Mouse (Mus musculus): ENCODE data around the gene Dnase2a. TPM values are rescaled to one million over a fixed set of nuclear protein-coding genes. Genes with fewer than 3 reads are reported as not detected.
A peak's percentile ranks its signal among the peaks of the same experiment; 100 is the strongest.

Dnase2a gene
- 15.4 and 16.0 TPM in 2 replicates for polyA plus RNA-seq (2015; fragmentation: Nextera tagmentation; extraction: Ambion mirVana)

DNA sequence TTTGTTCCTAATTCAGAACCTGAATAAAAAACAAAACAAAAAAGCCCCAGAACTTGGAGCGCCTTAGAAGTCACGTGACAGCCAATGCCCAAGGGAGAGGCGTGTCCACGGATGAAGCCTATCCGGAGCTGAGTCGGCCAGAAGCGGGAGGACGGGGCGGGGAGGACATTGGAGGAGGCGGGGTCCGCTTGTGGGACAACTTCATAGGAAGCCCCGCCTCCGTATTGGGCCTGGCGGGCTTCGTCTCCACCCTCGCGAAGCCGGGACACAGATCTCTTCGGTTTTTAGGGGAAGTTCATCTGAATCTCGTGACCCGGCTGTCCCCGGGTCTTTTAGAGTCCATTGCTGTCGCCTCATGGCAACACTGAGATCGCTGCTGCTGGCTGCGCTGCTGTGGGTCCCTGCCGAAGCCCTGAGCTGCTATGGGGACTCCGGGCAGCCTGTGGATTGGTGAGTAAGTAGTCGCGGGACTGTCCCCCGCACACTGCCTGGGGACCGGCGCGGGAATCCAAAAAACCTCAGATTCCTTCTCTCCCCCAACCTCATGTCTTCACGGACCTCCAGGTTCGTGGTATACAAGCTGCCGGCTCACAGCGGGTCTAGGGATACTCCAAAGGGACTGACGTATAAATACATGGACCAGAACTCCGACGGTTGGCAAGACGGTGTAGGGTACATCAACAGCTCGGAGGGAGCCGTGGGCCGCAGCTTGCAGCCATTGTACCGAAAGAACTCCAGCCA lies at the start of gene Dnase2a:
Gene Dnase2a (plus strand): TSS at position 140 of the 741 bp plus-strand sequence.
- peak; percentile 97 for DNase-seq
- Histone ChIP-seq H3K27ac (ENCODE audit: low read depth) (peak within 1 kb of the TSS; percentile 84), H3K9me3 (ENCODE audit: low read length) (no peaks in the 10 kb centered on the region), H3K4me1 (ENCODE audit: insufficient read depth) (peaks cover 31% of the 10 kb centered on the region), H3K9ac (replicated peaks) (peak within 1 kb of the TSS; percentile 85), H3K4me3 (ENCODE audit: low read depth, low read length) (peak within 1 kb of the TSS; percentile 65), H3K36me3 (replicated peaks; ENCODE audit: insufficient read depth, low read length) (peaks cover 22% of the 10 kb centered on the region), H3K27me3 (ENCODE audit: insufficient read depth, low read length) (peaks cover 16% of the 10 kb centered on the region), H3K4me2 (ENCODE audit: low read depth, low read length) (peak within 1 kb of the TSS; percentile 95)
- TF ChIP-seq EP300 (IDR thresholded peaks at IDR 0.05; ENCODE audit: low read depth) = 0 out of 2 replicates have a peak, but pooled peaks have one; percentile 27
- no peak for TF ChIP-seq CTCF (IDR thresholded peaks at IDR 0.05; ENCODE audit: low read depth)
- peak; percentile 93 for ATAC-seq
- 1% methylated on average over 45 of the region's 45 CpGs for WGBS (ENCODE audit: insufficient replicate concordance)

DNA sequence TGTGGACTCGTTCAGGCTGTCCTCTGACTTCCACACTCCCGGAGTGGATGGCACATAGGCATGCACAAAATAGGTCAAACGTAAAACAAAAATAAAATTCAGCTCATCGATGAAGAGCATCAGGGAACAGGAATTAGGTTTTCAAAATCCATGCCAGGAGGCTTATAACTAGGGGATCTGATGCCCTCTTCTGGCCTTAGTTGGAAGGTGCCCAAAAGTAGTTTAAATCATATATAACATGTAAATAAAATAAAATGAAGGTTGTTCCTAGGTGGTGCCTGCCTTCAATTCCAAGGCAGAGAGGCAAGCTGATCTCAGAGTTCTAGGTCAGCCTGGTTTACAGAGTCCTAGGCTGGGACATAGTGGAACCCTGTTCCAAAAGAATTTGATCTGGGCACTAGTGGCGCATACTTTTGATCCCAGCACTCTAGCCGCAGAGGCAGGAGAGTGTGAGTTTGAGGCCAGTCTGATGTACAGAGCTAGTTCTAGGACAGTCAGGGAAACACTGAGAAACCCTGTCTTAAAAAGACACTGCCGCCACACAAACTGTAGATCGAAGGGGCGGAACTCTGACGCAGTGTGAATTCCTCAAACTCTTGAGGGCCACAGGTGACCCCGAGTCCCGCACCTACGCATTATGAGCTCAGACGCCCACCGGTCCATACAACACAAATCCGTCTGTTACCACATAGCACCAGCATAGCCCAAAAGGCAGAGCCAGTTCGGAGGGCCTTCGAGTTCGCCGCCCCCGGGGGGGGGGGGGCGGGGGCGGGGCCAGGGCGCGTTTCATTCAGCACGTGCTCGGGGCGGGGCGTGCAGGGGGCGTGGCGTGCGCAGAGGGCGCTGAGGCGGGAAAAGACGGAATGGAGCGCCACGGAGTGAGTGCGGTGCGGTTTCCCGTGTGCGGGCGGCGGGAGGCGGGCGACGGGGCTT lies 36.7 kb upstream of the Dnase2a start, which contains the start of gene Syce2:
Gene Syce2 (plus strand): TSS at position 736 of the 933 bp plus-strand sequence.
- Histone ChIP-seq H3K9ac (replicated peaks) (peak within 1 kb of the TSS; percentile 62), H3K4me1 (ENCODE audit: insufficient read depth) (peaks cover 27% of the 10 kb centered on the region), H3K9me3 (ENCODE audit: low read length) (no peaks in the 10 kb centered on the region), H3K4me3 (ENCODE audit: low read depth, low read length) (peak within 1 kb of the TSS; percentile 52), H3K4me2 (ENCODE audit: low read depth, low read length) (peak within 1 kb of the TSS; percentile 99), H3K27me3 (ENCODE audit: insufficient read depth, low read length) (no peaks in the 10 kb centered on the region), H3K27ac (ENCODE audit: low read depth) (peak within 1 kb of the TSS; percentile 73), H3K36me3 (replicated peaks; ENCODE audit: insufficient read depth, low read length) (peaks cover 28% of the 10 kb centered on the region)
- peak; percentile 93 for DNase-seq
- peak; percentile 75 for TF ChIP-seq CTCF (IDR thresholded peaks at IDR 0.05; ENCODE audit: low read depth)
- 0 out of 2 replicates have a peak, but pooled peaks have one; percentile 23 for TF ChIP-seq EP300 (IDR thresholded peaks at IDR 0.05; ENCODE audit: low read depth)
- 8% methylated on average over 40 of the region's 46 CpGs for WGBS (ENCODE audit: insufficient replicate concordance)
- peak; percentile 84 for ATAC-seq

DNA sequence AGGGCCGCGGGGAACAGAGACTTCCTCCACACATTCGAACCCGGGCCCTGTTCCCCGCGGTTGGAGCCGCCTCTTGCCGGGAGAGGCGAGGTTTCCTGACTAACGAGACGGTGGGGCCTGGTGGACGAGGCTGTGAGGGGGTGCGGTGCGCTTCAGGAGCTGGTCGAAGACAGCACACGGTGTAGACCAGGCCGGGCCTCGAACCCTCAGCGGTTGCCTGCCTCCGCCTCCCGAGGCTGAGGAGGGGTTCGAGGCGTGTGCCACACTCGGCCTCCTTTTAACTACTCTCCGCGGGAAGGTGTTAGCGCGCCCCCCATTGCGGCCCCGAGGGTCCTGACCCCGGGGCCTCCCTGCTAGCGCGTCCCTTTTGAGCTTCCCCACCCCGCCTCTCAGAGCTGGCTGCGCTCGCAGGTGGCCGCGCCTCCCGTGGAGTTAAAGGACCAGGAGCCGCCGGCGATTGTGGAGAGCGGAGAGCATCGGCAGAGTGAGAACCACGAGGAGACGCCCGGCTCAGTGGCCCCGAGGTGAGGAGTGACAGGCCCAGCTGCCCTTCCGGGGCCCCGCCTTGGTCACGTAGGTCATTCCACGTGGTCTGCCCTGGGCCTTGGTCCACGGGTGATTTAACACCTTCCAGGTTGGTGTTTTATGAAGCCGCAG lies 35.9 kb upstream of the Dnase2a start:
- Histone ChIP-seq H3K9me3 (ENCODE audit: low read length) (no peaks in the 10 kb centered on the region), H3K9ac (replicated peaks) (peak overlapping the region; percentile 62), H3K4me3 (ENCODE audit: low read depth, low read length) (peak overlapping the region; percentile 52), H3K4me2 (ENCODE audit: low read depth, low read length) (peak overlapping the region; percentile 99), H3K4me1 (ENCODE audit: insufficient read depth) (peaks cover 27% of the 10 kb centered on the region), H3K27me3 (ENCODE audit: insufficient read depth, low read length) (no peaks in the 10 kb centered on the region), H3K27ac (ENCODE audit: low read depth) (peak overlapping the region; percentile 73), H3K36me3 (replicated peaks; ENCODE audit: insufficient read depth, low read length) (peaks cover 20% of the 10 kb centered on the region)
- WGBS (ENCODE audit: insufficient replicate concordance) = 3% methylated on average over 50 of the region's 54 CpGs
- TF ChIP-seq CTCF (IDR thresholded peaks at IDR 0.05; ENCODE audit: low read depth) (no peak), EP300 (IDR thresholded peaks at IDR 0.05; ENCODE audit: low read depth) (no peak)
- ATAC-seq (peak; percentile 63), DNase-seq (peak; percentile 68)

DNA sequence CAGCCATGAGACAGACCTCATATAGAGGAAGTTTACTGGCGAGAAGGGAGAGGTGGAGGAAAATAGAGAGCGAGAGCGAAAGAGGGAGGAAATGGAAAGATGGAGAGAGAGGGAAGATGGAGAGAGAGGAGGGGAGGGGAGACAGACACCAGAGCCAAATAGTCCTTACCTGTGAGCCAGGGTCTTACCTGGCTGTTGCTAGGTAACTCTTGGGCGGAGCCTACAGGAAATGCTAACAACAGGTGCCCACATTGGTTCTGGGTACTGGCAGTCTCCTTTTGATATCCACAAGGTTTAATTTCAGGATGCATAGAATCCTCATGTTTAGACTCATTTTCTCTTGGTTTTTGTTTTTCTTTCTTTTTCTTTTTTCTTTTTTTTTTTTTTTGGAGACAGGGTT lies 35.3 kb upstream of the Dnase2a start:
- DNase-seq = no peak
- no peak for ATAC-seq
- H3K27ac ChIP-seq (ENCODE audit: low read depth) = no peak overlapping the region

DNA sequence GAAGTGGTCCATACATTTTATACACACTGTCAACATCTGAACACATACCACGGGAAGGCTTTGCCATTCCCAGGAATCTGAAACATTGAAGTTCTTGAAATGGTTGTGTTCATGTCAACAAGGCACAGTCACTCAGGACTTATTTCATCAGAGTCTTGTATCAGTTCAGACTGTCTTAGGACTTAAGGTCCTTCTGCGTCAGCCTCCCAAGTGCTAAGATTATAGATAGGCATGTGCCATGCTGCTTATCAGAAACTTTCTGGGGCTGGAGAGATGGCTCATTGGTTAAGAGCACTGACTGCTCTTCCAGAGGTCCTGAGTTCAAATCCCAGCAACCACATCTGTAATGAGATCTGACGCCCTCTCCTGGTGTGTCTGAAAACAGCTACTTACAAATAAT lies 34.0 kb upstream of the Dnase2a start:
- 61% methylated on average over 3 of the region's 3 CpGs for WGBS (ENCODE audit: insufficient replicate concordance)
- no peak overlapping the region for H3K4me2 ChIP-seq (ENCODE audit: low read depth, low read length)
- no peak for ATAC-seq

More for the DNA sequence above, 35.3 kb upstream of the Dnase2a start:
- WGBS (ENCODE audit: insufficient replicate concordance) = 75% methylated on average over 4 of the region's 4 CpGs
- Histone ChIP-seq H3K27me3 (ENCODE audit: insufficient read depth, low read length) (no peaks in the 10 kb centered on the region), H3K36me3 (replicated peaks; ENCODE audit: insufficient read depth, low read length) (peaks cover 14% of the 10 kb centered on the region), H3K9me3 (ENCODE audit: low read length) (no peaks in the 10 kb centered on the region), H3K4me1 (ENCODE audit: insufficient read depth) (peaks cover 27% of the 10 kb centered on the region), H3K4me2 (ENCODE audit: low read depth, low read length) (peak overlapping the region; percentile 99), H3K9ac (replicated peaks) (0 out of 2 replicates have a peak overlapping the region, but pooled peaks have one; percentile 62), H3K4me3 (ENCODE audit: low read depth, low read length) (peak overlapping the region; percentile 52)
- TF ChIP-seq EP300 (IDR thresholded peaks at IDR 0.05; ENCODE audit: low read depth) (no peak), CTCF (IDR thresholded peaks at IDR 0.05; ENCODE audit: low read depth) (no peak)

More for the DNA sequence above, 34.0 kb upstream of the Dnase2a start:
- no peak overlapping the region for H3K4me3 ChIP-seq (ENCODE audit: low read depth, low read length)
- peaks cover 2% of the 10 kb centered on the region; the same call in 1 of the 2 replicates for H3K36me3 ChIP-seq (replicated peaks; ENCODE audit: insufficient read depth, low read length)
- H3K27ac ChIP-seq (ENCODE audit: low read depth) = no peak overlapping the region; the same call in 1 of the 2 replicates
- no peak overlapping the region for H3K9ac ChIP-seq (replicated peaks)
- no peaks in the 10 kb centered on the region for H3K27me3 ChIP-seq (ENCODE audit: insufficient read depth, low read length)
- peaks cover 27% of the 10 kb centered on the region for H3K4me1 ChIP-seq (ENCODE audit: insufficient read depth)
- no peak for TF ChIP-seq EP300 (IDR thresholded peaks at IDR 0.05; ENCODE audit: low read depth)
- 0 out of 2 replicates have a peak, but pooled peaks have one; percentile 6 for TF ChIP-seq CTCF (IDR thresholded peaks at IDR 0.05; ENCODE audit: low read depth)
- no peak for DNase-seq
- no peaks in the 10 kb centered on the region for H3K9me3 ChIP-seq (ENCODE audit: low read length)
